ENCODE assay signal across 16 mouse cellular contexts in genomic region chr7:28647016-28647415, GRCm38 (mm10). TPM values are rescaled to one million over a fixed set of nuclear protein-coding genes. Genes with fewer than 3 reads are reported as not detected.
DNase-seq lines count a peak whose midpoint lies in the region; ATAC-seq and TF ChIP-seq lines count a peak whose summit lies in the region.
"Had no signal": no experiment of that assay in that cellular context is flagged by ENCODE, and none has a peak within 500 bp of the region (broad histone marks: within the 10 kb centered on the region; RNA-seq: fewer than 3 reads in every experiment).

No protein-coding gene starts in this region.

- H3K4me1 ChIP-seq in intestine, postnatal 0 days (replicated peaks; ENCODE audit: control insufficient read depth, insufficient read depth, low read length) = no peaks in the 10 kb centered on the region
- H3K4me1 ChIP-seq in intestine, embryonic 16.5 days (ENCODE audit: control insufficient read depth, insufficient read depth, low read length) = no peaks in the 10 kb centered on the region
- H3K4me1 ChIP-seq in bone marrow macrophage, adult 2 months (ENCODE audit: control insufficient read depth, insufficient read depth, low read length) = no peaks in the 10 kb centered on the region
- no peaks in the 10 kb centered on the region for H3K4me1 ChIP-seq in stomach, embryonic 16.5 days (ENCODE audit: control insufficient read depth, insufficient read depth, low read length)
- H3K4me1 ChIP-seq: kidney, embryonic 15.5 days; limb, embryonic 13.5 days; midbrain, embryonic 15.5 days; neural tube, embryonic 15.5 days had no signal

- peak; percentile 23 for DNase-seq in CD4-positive helper T cell, adult 2 months (ENCODE audit: low read depth, low spot score)
- no peak for DNase-seq in left cerebral cortex, postnatal 25 days (ENCODE audit: low spot score in 2 of 2)
- DNase-seq in urinary bladder, postnatal 14 days (ENCODE audit: low spot score) = no peak
- no peak for DNase-seq in urinary bladder, postnatal 10 days (ENCODE audit: low spot score)
- DNase-seq: heart, adult 2 months had no signal

- H3K4me2 ChIP-seq in intestine, postnatal 0 days (replicated peaks; ENCODE audit: low read depth) = no peak overlapping the region
- no peak overlapping the region for H3K4me2 ChIP-seq in intestine, embryonic 16.5 days (ENCODE audit: low read depth, low read length)
- no peak overlapping the region for H3K4me2 ChIP-seq in stomach, embryonic 16.5 days (ENCODE audit: low read depth, low read length)
- H3K4me2 ChIP-seq: kidney, embryonic 15.5 days; limb, embryonic 13.5 days; midbrain, embryonic 15.5 days; neural tube, embryonic 15.5 days had no signal

- WGBS in intestine, postnatal 0 days = 41% methylated on average over 7 of the region's 7 CpGs
- 44% methylated on average over 7 of the region's 7 CpGs for WGBS in intestine, embryonic 16.5 days
- WGBS in stomach, embryonic 16.5 days = 41% methylated on average over 7 of the region's 7 CpGs

- no peaks in the 10 kb centered on the region for H3K36me3 ChIP-seq in intestine, postnatal 0 days (ENCODE audit: control insufficient read depth, insufficient read depth)
- no peaks in the 10 kb centered on the region for H3K36me3 ChIP-seq in intestine, embryonic 16.5 days (ENCODE audit: control insufficient read depth, insufficient read depth, low read length)
- no peaks in the 10 kb centered on the region for H3K36me3 ChIP-seq in stomach, embryonic 16.5 days (ENCODE audit: control insufficient read depth, insufficient read depth, low read length)
- H3K36me3 ChIP-seq: kidney, embryonic 15.5 days; limb, embryonic 13.5 days; midbrain, embryonic 15.5 days; neural tube, embryonic 15.5 days had no signal

- H3K4me3 ChIP-seq in intestine, postnatal 0 days (ENCODE audit: low read depth, low read length) = no peak overlapping the region
- no peak overlapping the region for H3K4me3 ChIP-seq in intestine, embryonic 16.5 days (ENCODE audit: low read length)
- no peak overlapping the region for H3K4me3 ChIP-seq in bone marrow macrophage, adult 2 months (ENCODE audit: insufficient read depth, low read length)
- H3K4me3 ChIP-seq in stomach, embryonic 16.5 days (replicated peaks; ENCODE audit: low read length) = no peak overlapping the region
- H3K4me3 ChIP-seq: heart, adult 2 months; kidney, embryonic 15.5 days; limb, embryonic 13.5 days; midbrain, embryonic 15.5 days; neural tube, embryonic 15.5 days had no signal

- H3K27ac ChIP-seq in intestine, postnatal 0 days (ENCODE audit: low read depth, low read length) = no peak overlapping the region
- no peak overlapping the region for H3K27ac ChIP-seq in intestine, embryonic 16.5 days (ENCODE audit: low read length)
- H3K27ac ChIP-seq in bone marrow macrophage, adult 2 months (ENCODE audit: insufficient read depth, low read depth, low read length) = no peak overlapping the region
- H3K27ac ChIP-seq in stomach, embryonic 16.5 days (ENCODE audit: low read length) = no peak overlapping the region
- H3K27ac ChIP-seq: heart, adult 2 months; kidney, embryonic 15.5 days; limb, embryonic 13.5 days; midbrain, embryonic 15.5 days; neural tube, embryonic 15.5 days had no signal

- TF ChIP-seq CTCF in intestine, postnatal 0 days (IDR thresholded peaks at IDR 0.05; ENCODE audit: low read depth) = peak; percentile 43
- 0 out of 2 replicates have a peak, but pooled peaks have one; percentile 12 for TF ChIP-seq CTCF in bone marrow macrophage, adult 2 months (IDR thresholded peaks at IDR 0.05; ENCODE audit: low read depth, low read length)

- H3K27me3 ChIP-seq in intestine, postnatal 0 days (replicated peaks; ENCODE audit: control insufficient read depth, insufficient read depth, low read length) = no peaks in the 10 kb centered on the region
- no peaks in the 10 kb centered on the region for H3K27me3 ChIP-seq in intestine, embryonic 16.5 days (replicated peaks; ENCODE audit: control insufficient read depth, insufficient read depth, low read length)
- no peaks in the 10 kb centered on the region for H3K27me3 ChIP-seq in stomach, embryonic 16.5 days (ENCODE audit: control insufficient read depth, insufficient read depth, low read length)
- H3K27me3 ChIP-seq: kidney, embryonic 15.5 days; limb, embryonic 13.5 days; midbrain, embryonic 15.5 days; neural tube, embryonic 15.5 days had no signal

- intact Hi-C loops in left cerebral cortex, postnatal 25 days (cut with DNase I) = no loop called here

- H3K9me3 ChIP-seq in intestine, postnatal 0 days (ENCODE audit: control insufficient read depth) = no peaks in the 10 kb centered on the region
- H3K9me3 ChIP-seq in intestine, embryonic 16.5 days (ENCODE audit: control insufficient read depth, low read length) = no peaks in the 10 kb centered on the region
- H3K9me3 ChIP-seq in stomach, embryonic 16.5 days (replicated peaks; ENCODE audit: control insufficient read depth, low read length) = no peaks in the 10 kb centered on the region
- H3K9me3 ChIP-seq: kidney, embryonic 15.5 days; limb, embryonic 13.5 days; midbrain, embryonic 15.5 days; neural tube, embryonic 15.5 days had no signal

- ATAC-seq in intestine, postnatal 0 days = no peak
- ATAC-seq in intestine, embryonic 16.5 days = no peak
- ATAC-seq in stomach, embryonic 16.5 days (ENCODE audit: insufficient read depth, low FRiP score) = peak; percentile 13; the same call in 1 of the 2 replicates
- ATAC-seq: midbrain, embryonic 15.5 days had no signal

- no peak overlapping the region for H3K9ac ChIP-seq in intestine, postnatal 0 days (ENCODE audit: low read depth, low read length)
- no peak overlapping the region for H3K9ac ChIP-seq in intestine, embryonic 16.5 days (ENCODE audit: low read depth, low read length)
- H3K9ac ChIP-seq in stomach, embryonic 16.5 days (ENCODE audit: low read length) = no peak overlapping the region
- H3K9ac ChIP-seq: kidney, embryonic 15.5 days; limb, embryonic 13.5 days; midbrain, embryonic 15.5 days; neural tube, embryonic 15.5 days had no signal

- no peak for TF ChIP-seq POLR2A in bone marrow macrophage, adult 2 months (IDR thresholded peaks at IDR 0.05; ENCODE audit: borderline replicate concordance, low read depth, low read length)

RNA-seq across cellular contexts. Expression of gene Acp7, which starts 15.9 kb away (rescaled TPM):
- not detected in 2 replicates for polyA plus RNA-seq in intestine, postnatal 0 days (2015; fragmentation: Nextera tagmentation; extraction: Ambion mirVana)
- polyA plus RNA-seq in intestine, embryonic 16.5 days (2015; fragmentation: Nextera tagmentation; extraction: Ambion mirVana) = not detected in 2 replicates
- polyA plus RNA-seq in bone marrow macrophage, adult 2 months (2012; ENCODE audit: insufficient read depth, insufficient read length, missing spikeins) = not detected in 2 replicates
- polyA plus RNA-seq in stomach, embryonic 16.5 days (2015; fragmentation: Nextera tagmentation; extraction: Ambion mirVana) = 0.16 TPM in 1 of 2 replicates, not detected in the other
- 1 to 10 TPM; 1.1 to 1.6 TPM for total RNA-seq in left cerebral cortex, postnatal 25 days (2021)
- total RNA-seq: gastrocnemius, adult 18-20 months; heart, adult 2 months; hematopoietic stem cell, adult 5-6 weeks had no signal
- polyA plus RNA-seq: kidney, embryonic 15.5 days; limb, embryonic 13.5 days; lung, embryonic 16.5 days had no signal

RNA-seq across cellular contexts. Expression of gene Fbxo27, which starts 45.6 kb away (rescaled TPM):
- polyA plus RNA-seq in intestine, postnatal 0 days (2015; fragmentation: Nextera tagmentation; extraction: Ambion mirVana) = 0.37 and 0.90 TPM in 2 replicates
- polyA plus RNA-seq in intestine, embryonic 16.5 days (2015; fragmentation: Nextera tagmentation; extraction: Ambion mirVana) = 2.1 and 3.0 TPM in 2 replicates
- not detected in 2 replicates for polyA plus RNA-seq in bone marrow macrophage, adult 2 months (2012; ENCODE audit: insufficient read depth, insufficient read length, missing spikeins)
- polyA plus RNA-seq in stomach, embryonic 16.5 days (2015; fragmentation: Nextera tagmentation; extraction: Ambion mirVana) = 3.8 and 4.8 TPM in 2 replicates
- 10 to 100 TPM; 21.6 to 21.8 TPM for total RNA-seq in left cerebral cortex, postnatal 25 days (2021)
- total RNA-seq: hematopoietic stem cell, adult 5-6 weeks had no signal

RNA-seq across cellular contexts. Expression of gene Pak4, which starts 49.0 kb away (rescaled TPM):
- 17.2 and 19.7 TPM in 2 replicates for polyA plus RNA-seq in intestine, postnatal 0 days (2015; fragmentation: Nextera tagmentation; extraction: Ambion mirVana)
- 51.2 and 55.4 TPM in 2 replicates for polyA plus RNA-seq in intestine, embryonic 16.5 days (2015; fragmentation: Nextera tagmentation; extraction: Ambion mirVana)
- polyA plus RNA-seq in bone marrow macrophage, adult 2 months (2012; ENCODE audit: insufficient read depth, insufficient read length, missing spikeins) = 10.7 and 11.7 TPM in 2 replicates
- 54.8 and 64.4 TPM in 2 replicates for polyA plus RNA-seq in stomach, embryonic 16.5 days (2015; fragmentation: Nextera tagmentation; extraction: Ambion mirVana)
- 1 to 10 TPM; 8.1 to 8.3 TPM for total RNA-seq in left cerebral cortex, postnatal 25 days (2021)

RNA-seq across cellular contexts. Expression of gene Samd4b, which starts 49.1 kb away (rescaled TPM):
- 12.4 and 13.4 TPM in 2 replicates for polyA plus RNA-seq in intestine, postnatal 0 days (2015; fragmentation: Nextera tagmentation; extraction: Ambion mirVana)
- polyA plus RNA-seq in intestine, embryonic 16.5 days (2015; fragmentation: Nextera tagmentation; extraction: Ambion mirVana) = 7.8 and 9.7 TPM in 2 replicates
- 39.4 and 47.4 TPM in 2 replicates for polyA plus RNA-seq in bone marrow macrophage, adult 2 months (2012; ENCODE audit: insufficient read depth, insufficient read length, missing spikeins)
- 10.9 and 11.2 TPM in 2 replicates for polyA plus RNA-seq in stomach, embryonic 16.5 days (2015; fragmentation: Nextera tagmentation; extraction: Ambion mirVana)
- total RNA-seq in left cerebral cortex, postnatal 25 days (2021) = 10 to 100 TPM; 65.2 to 68.7 TPM
